Mouse (Mus musculus) layer of hippocampus, adult 11-12 months (tissue): Measurements from ENCODE around the gene Bcl7c.
A peak's percentile ranks its signal among the peaks of the same experiment; 100 is the strongest.

ENCODE experiments used
- DNase-seq: peaks from one replicate; pipeline ENCODE4 v3.0.0; 2022; ENCODE audit warnings: low spot score

The Bcl7c gene

GRCm38 (mm10) chr7:127685304-127686018, 23.3 kb downstream of the Bcl7c start:
- no peak for DNase-seq

GRCm38 (mm10) chr7:127681888-127682553, 26.7 kb downstream of the Bcl7c start:
- no peak for DNase-seq

- DNase-seq, result no peak
Measured at GRCm38 (mm10) chr7:127680541-127680940, 28.2 kb downstream of the Bcl7c start.

GRCm38 (mm10) chr7:127678811-127679210, 29.9 kb downstream of the Bcl7c start:
- no peak for DNase-seq

- DNase-seq, result no peak
Measured at GRCm38 (mm10) chr7:127677609-127678008, 31.1 kb downstream of the Bcl7c start.

- peak; percentile 41 for DNase-seq
Measured at GRCm38 (mm10) chr7:127677077-127677476, 31.7 kb downstream of the Bcl7c start.

GRCm38 (mm10) chr7:127675391-127675811, 33.3 kb downstream of the Bcl7c start:
- peak; percentile 18 for DNase-seq

- DNase-seq, result peak; percentile 94
Measured at GRCm38 (mm10) chr7:127674977-127675376, 33.8 kb downstream of the Bcl7c start.

- no peak for DNase-seq
Measured at GRCm38 (mm10) chr7:127672776-127673175, 36.0 kb downstream of the Bcl7c start.

- DNase-seq, result no peak
Measured at GRCm38 (mm10) chr7:127671880-127672774, 36.6 kb downstream of the Bcl7c start.

- DNase-seq, result peak; percentile 16
Measured at GRCm38 (mm10) chr7:127667171-127667570, 41.6 kb downstream of the Bcl7c start.

GRCm38 (mm10) chr7:127666679-127667078, 42.1 kb downstream of the Bcl7c start:
- DNase-seq, result no peak

GRCm38 (mm10) chr7:127666066-127666654, 42.6 kb downstream of the Bcl7c start:
- no peak for DNase-seq

GRCm38 (mm10) chr7:127662926-127663325, 45.8 kb downstream of the Bcl7c start:
- DNase-seq, result no peak

- no peak for DNase-seq
Measured at GRCm38 (mm10) chr7:127661833-127662232, 46.9 kb downstream of the Bcl7c start.

- DNase-seq, result no peak
Measured at GRCm38 (mm10) chr7:127660882-127661281, 47.9 kb downstream of the Bcl7c start.

GRCm38 (mm10) chr7:127656946-127657345, 51.8 kb downstream of the Bcl7c start:
- DNase-seq, result peak; percentile 57

GRCm38 (mm10) chr7:127654318-127654717, 54.4 kb downstream of the Bcl7c start:
- DNase-seq, result no peak

- DNase-seq, result no peak
Measured at GRCm38 (mm10) chr7:127652050-127652449, 56.7 kb downstream of the Bcl7c start.

GRCm38 (mm10) chr7:127651624-127652023, 57.1 kb downstream of the Bcl7c start:
- no peak for DNase-seq

GRCm38 (mm10) chr7:127649206-127649605, 59.5 kb downstream of the Bcl7c start:
- DNase-seq, result no peak
